Mouse (Mus musculus) midbrain, embryonic 15.5 days (tissue): ENCODE measurements at regions not wholly inside any gene's neighbourhood (a gene's known extent, or its start where the extent isn't known, plus 50 kb on each side); places are given as distances from the start of the nearest gene placed in this dataset.

Experiments
- ATAC-seq: fragments of 200-750 bp; cut with Nextera tagmentation; replicated peaks from 2 replicates; pipeline ENCODE4 v1.8.0; 2017; ENCODE audit warnings: moderate TSS enrichment
- H3K27ac ChIP-seq: fragments of 300-500 bp; sonication (generic); 2 replicates; pipeline ENCODE4 v1.5.1; 2015; ENCODE audit warnings: mild to moderate bottlenecking, inconsistent platforms
- H3K27me3 ChIP-seq: fragments of 300-500 bp; sonication (generic); replicated peaks from 2 replicates; pipeline ENCODE4 v1.6.1; 2015; ENCODE audit warnings: inconsistent platforms
- H3K36me3 ChIP-seq: fragments of 300-500 bp; sonication (generic); replicated peaks from 2 replicates; pipeline ENCODE4 v1.6.1; 2015; ENCODE audit warnings: inconsistent platforms
- H3K4me1 ChIP-seq: fragments of 300-500 bp; sonication (generic); 2 replicates; pipeline ENCODE4 v1.6.1; 2015; ENCODE audit warnings: inconsistent platforms
- H3K4me2 ChIP-seq: fragments of 300-500 bp; sonication (generic); 2 replicates; pipeline ENCODE4 v1.6.1; 2015; ENCODE audit warnings: inconsistent platforms, mild to moderate bottlenecking, moderate library complexity
- H3K4me3 ChIP-seq: fragments of 300-500 bp; sonication (generic); 2 replicates; pipeline ENCODE4 v1.5.1; 2015; ENCODE audit warnings: mild to moderate bottlenecking, inconsistent platforms
- H3K9ac ChIP-seq: fragments of 300-500 bp; sonication (generic); 2 replicates; pipeline ENCODE4 v1.6.1; 2015; ENCODE audit warnings: mild to moderate bottlenecking, inconsistent platforms
- H3K9me3 ChIP-seq: fragments of 300-500 bp; sonication (generic); 2 replicates; pipeline ENCODE4 v1.6.1; 2016; ENCODE audit warnings: inconsistent platforms
- WGBS: fragments of 180-500 bp; shearing (Covaris S2); methylation state at CpG from one replicate; pipeline ENCODE4 v1.1.7; 2015; ENCODE audit warnings: mixed read lengths; 5-methylcytosine and 5-hydroxymethylcytosine counted together

DNA sequence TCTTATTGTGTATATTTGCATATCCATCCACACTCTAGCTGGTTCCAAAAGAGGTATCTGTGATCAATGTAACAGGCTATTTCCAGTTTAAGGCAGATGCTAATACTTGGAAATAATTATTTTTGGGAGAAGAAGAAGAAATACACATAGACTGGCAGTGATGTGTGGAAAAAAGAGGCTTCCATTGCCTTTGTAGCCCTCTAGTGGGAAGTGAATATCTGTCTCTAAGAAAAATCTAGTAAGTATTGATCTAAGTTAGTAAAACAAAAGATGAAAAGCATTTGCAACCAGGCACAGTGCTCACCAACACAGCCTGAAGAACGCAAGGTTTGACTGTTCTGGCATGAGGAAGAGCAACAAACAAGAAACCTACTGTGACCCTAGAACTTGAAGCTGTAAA is 488.9 kb upstream of the Crim1 start:
- H3K27ac ChIP-seq: no peak overlapping the region
- no peak overlapping the region for H3K4me2 ChIP-seq
- H3K4me3 ChIP-seq: no peak overlapping the region
- WGBS: 29% methylated on average over 1 of the region's 1 CpGs
- no peaks in the 10 kb centered on the region for H3K27me3 ChIP-seq
- H3K36me3 ChIP-seq: no peaks in the 10 kb centered on the region
- no peaks in the 10 kb centered on the region for H3K4me1 ChIP-seq
- no peak for ATAC-seq
- H3K9me3 ChIP-seq: no peaks in the 10 kb centered on the region
- H3K9ac ChIP-seq: no peak overlapping the region

DNA sequence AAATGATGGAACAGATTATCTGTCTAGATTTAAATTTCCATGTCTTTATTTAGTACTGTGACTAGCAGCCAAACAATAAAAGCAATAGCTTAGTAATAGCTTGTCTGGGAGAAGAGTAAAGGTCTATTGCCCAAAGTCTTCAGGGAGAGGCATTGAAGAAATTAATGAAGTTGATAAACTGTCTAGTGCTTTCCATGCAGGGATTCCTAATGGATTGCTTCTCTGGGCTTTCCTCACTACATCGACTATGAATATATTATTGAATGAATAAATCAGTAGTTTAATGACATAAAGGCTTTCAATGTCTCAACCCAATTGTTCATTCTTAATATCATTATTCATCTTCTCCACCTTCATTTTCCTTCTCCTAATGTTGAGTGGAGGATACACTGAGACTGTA is 487.9 kb upstream of the Crim1 start:
- Histone ChIP-seq H3K36me3 (no peaks in the 10 kb centered on the region), H3K9me3 (no peaks in the 10 kb centered on the region), H3K27ac (no peak overlapping the region), H3K4me2 (no peak overlapping the region), H3K27me3 (no peaks in the 10 kb centered on the region), H3K4me1 (no peaks in the 10 kb centered on the region), H3K9ac (no peak overlapping the region), H3K4me3 (no peak overlapping the region)
- 80% methylated on average over 1 of the region's 1 CpGs for WGBS
- no peak for ATAC-seq

DNA sequence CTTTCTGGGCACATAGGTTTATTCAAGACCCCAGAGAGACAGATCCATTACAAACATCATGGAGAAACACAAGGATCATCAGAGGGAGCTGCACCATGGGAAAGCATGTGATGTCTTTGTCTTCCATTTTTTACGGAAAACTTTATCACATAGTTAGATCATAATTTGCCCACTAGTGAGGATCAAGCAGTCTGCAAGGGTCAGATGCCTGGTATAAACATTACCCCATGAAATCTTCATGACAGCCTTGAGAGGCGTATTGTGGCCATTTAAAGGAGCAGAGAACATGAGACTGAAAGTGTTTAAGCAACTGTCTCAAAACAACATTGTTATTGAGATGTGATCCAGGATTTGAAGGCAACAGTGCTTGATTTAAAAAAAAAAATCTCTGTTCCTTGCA is 481.6 kb upstream of the Crim1 start:
- Histone ChIP-seq H3K4me2 (no peak overlapping the region), H3K36me3 (no peaks in the 10 kb centered on the region), H3K4me3 (no peak overlapping the region), H3K27ac (no peak overlapping the region), H3K9me3 (no peaks in the 10 kb centered on the region), H3K9ac (no peak overlapping the region), H3K27me3 (no peaks in the 10 kb centered on the region), H3K4me1 (no peaks in the 10 kb centered on the region)
- 48% methylated on average over 2 of the region's 2 CpGs for WGBS
- peak; percentile 20; the same call in 1 of the 2 replicates for ATAC-seq

DNA sequence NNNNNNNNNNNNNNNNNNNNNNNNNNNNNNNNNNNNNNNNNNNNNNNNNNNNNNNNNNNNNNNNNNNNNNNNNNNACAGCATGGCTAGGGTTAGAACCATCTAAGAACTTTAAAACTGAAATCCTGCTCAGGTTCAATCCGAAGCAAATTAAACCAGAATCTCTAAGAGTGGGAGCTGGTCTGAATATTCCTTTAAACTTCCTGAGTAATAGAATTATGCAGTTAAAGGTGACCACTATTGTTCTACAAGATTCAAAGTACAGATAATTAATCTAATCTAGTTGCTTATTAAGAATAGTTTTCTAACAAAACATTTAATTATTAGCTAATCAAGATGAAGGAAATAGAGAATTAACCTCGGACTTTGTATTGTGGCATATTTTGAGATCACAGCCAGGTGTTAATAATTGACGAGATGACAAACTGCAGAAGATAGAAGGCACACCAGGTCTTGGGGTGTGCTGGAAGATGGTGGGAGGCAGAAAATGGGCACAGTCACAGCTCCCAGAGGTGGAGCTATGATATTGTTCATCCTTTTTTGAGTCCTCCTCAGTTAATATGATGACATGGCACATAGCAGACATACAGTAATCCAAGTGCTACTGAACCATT is 465.5 kb upstream of the Crim1 start:
- no peaks in the 10 kb centered on the region for H3K36me3 ChIP-seq
- no peak overlapping the region for H3K9ac ChIP-seq
- 90% methylated on average over 3 of the region's 3 CpGs for WGBS
- no peak overlapping the region for H3K4me2 ChIP-seq
- no peaks in the 10 kb centered on the region for H3K27me3 ChIP-seq
- no peak overlapping the region for H3K27ac ChIP-seq
- H3K9me3 ChIP-seq: no peaks in the 10 kb centered on the region
- H3K4me1 ChIP-seq: no peaks in the 10 kb centered on the region
- ATAC-seq: no peak
- no peak overlapping the region for H3K4me3 ChIP-seq
